Mouse (Mus musculus): ENCODE measurements around the gene Plekhg1. TPM values are rescaled to one million over a fixed set of nuclear protein-coding genes. Genes with fewer than 3 reads are reported as not detected.
A peak's percentile ranks its signal among the peaks of the same experiment; 100 is the strongest.

The Plekhg1 gene
- total and polyA plus RNA-seq, 2 experiments from 2014 or later, result 4.1 to 14.3 TPM

DNA sequence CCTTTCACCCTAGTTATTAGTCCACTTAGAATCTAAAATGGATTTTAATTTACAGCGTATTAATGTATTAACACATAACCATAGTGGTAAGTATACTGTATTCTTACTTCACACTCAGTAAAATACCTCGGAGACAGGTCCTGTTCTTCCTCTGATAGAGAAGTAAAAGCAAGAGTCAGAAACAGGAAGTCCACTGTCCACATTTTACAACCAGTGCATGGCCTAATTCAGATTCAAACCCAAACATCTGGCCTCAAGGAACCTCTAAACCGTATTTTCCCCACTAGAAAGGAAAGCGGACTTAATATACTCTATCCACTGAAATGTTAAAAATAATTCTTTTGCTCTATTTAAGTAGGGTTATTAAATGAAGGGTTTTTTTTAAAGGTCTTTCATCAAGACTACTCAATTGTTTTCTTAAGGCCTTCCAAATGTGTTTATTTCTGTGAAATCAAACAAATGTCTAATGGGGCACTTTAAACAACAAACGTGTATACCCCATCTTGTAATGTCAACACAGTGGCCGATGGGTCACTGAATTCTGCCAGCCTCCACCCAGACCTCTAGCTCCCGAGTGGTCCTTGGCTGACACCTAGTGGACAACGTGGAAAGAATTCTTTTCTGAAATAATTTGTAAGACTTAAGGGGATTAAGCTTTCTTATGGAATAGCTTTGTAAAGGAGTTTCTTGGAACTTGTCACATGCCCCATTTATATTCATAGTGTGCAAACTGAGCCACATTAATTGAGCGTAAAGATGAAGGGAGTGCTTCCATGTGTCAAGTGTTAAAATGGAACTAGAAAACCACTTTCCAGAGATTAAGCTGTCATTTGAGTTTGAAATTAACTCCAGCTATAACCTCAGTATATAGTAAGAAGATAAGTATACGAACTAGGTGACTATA, 203.6 kb downstream of the Plekhg1 start:
- H3K4me2 ChIP-seq (ENCODE audit: low read depth, low read length), result no peak overlapping the region
- H3K9ac ChIP-seq (replicated peaks; ENCODE audit: low read depth, low read length), result no peak overlapping the region
- H3K36me3 ChIP-seq (replicated peaks; ENCODE audit: control insufficient read depth, insufficient read depth, low read length), result peaks cover 12% of the 10 kb centered on the region
- DNase-seq (ENCODE audit: low spot score), result peak; percentile 66
- TF ChIP-seq CTCF (IDR thresholded peaks at IDR 0.05; ENCODE audit: low read depth), result peak; percentile 94
- TF ChIP-seq EP300 (IDR thresholded peaks at IDR 0.05; ENCODE audit: low read depth), result no peak
- H3K27ac ChIP-seq (ENCODE audit: low read depth), result no peak overlapping the region
- no peaks in the 10 kb centered on the region for H3K27me3 ChIP-seq (ENCODE audit: control insufficient read depth, insufficient read depth, low read length)
- no peaks in the 10 kb centered on the region for H3K4me1 ChIP-seq (ENCODE audit: control insufficient read depth, insufficient read depth)
- no peak overlapping the region for H3K4me3 ChIP-seq (ENCODE audit: low read depth, low read length)
- peak; percentile 52; the same call in 1 of the 2 replicates for ATAC-seq (ENCODE audit: insufficient read depth, low read depth)
- 28% methylated on average over 10 of the region's 10 CpGs for WGBS
- no peaks in the 10 kb centered on the region for H3K9me3 ChIP-seq (replicated peaks; ENCODE audit: control insufficient read depth, low read length)

GRCm38 (mm10) chr10:3946871-3947270, 206.7 kb downstream of the Plekhg1 start:
- Histone ChIP-seq H3K4me1 (ENCODE audit: control insufficient read depth, insufficient read depth) (no peaks in the 10 kb centered on the region), H3K27me3 (ENCODE audit: control insufficient read depth, insufficient read depth, low read length) (no peaks in the 10 kb centered on the region), H3K9ac (replicated peaks; ENCODE audit: low read depth, low read length) (no peak overlapping the region), H3K4me2 (ENCODE audit: low read depth, low read length) (no peak overlapping the region), H3K36me3 (replicated peaks; ENCODE audit: control insufficient read depth, insufficient read depth, low read length) (no peaks in the 10 kb centered on the region), H3K9me3 (replicated peaks; ENCODE audit: control insufficient read depth, low read length) (no peaks in the 10 kb centered on the region), H3K27ac (ENCODE audit: low read depth) (no peak overlapping the region), H3K4me3 (ENCODE audit: low read depth, low read length) (no peak overlapping the region)
- TF ChIP-seq CTCF (IDR thresholded peaks at IDR 0.05; ENCODE audit: low read depth), result no peak
- no peak for TF ChIP-seq EP300 (IDR thresholded peaks at IDR 0.05; ENCODE audit: low read depth)
- 90% methylated on average over 17 of the region's 17 CpGs for WGBS
- DNase-seq (ENCODE audit: low spot score), result no peak
- no peak for ATAC-seq (ENCODE audit: insufficient read depth, low read depth)

DNA sequence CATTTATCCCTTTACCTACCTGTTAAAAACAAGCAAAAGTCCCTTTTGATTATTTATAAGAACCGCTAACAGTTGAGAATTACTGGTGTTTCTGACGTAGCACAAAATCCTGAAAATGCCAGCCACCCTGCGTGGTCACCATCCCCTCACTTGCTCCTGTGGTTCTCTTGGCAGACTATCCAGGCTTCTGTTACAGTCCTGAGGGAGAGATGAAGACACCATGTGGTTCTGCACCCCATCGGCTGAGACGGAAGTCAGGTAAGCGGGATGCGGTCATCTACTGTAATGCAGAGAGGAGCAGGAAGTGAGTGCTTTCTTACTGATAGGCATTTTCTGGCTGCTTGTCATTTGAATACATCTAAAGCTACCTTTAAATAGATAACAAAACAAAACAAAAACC, 207.2 kb downstream of the Plekhg1 start:
- H3K9ac ChIP-seq (replicated peaks; ENCODE audit: low read depth, low read length), result no peak overlapping the region
- TF ChIP-seq EP300 (IDR thresholded peaks at IDR 0.05; ENCODE audit: low read depth) (no peak), CTCF (IDR thresholded peaks at IDR 0.05; ENCODE audit: low read depth) (no peak)
- WGBS, result 84% methylated on average over 7 of the region's 7 CpGs
- DNase-seq (ENCODE audit: low spot score) (no peak), ATAC-seq (ENCODE audit: insufficient read depth, low read depth) (no peak)
- no peak overlapping the region for H3K27ac ChIP-seq (ENCODE audit: low read depth)
- H3K4me2 ChIP-seq (ENCODE audit: low read depth, low read length), result no peak overlapping the region
- H3K4me3 ChIP-seq (ENCODE audit: low read depth, low read length), result no peak overlapping the region
- H3K27me3 ChIP-seq (ENCODE audit: control insufficient read depth, insufficient read depth, low read length), result no peaks in the 10 kb centered on the region
- no peaks in the 10 kb centered on the region for H3K4me1 ChIP-seq (ENCODE audit: control insufficient read depth, insufficient read depth)
- H3K36me3 ChIP-seq (replicated peaks; ENCODE audit: control insufficient read depth, insufficient read depth, low read length), result no peaks in the 10 kb centered on the region
- H3K9me3 ChIP-seq (replicated peaks; ENCODE audit: control insufficient read depth, low read length), result no peaks in the 10 kb centered on the region

DNA sequence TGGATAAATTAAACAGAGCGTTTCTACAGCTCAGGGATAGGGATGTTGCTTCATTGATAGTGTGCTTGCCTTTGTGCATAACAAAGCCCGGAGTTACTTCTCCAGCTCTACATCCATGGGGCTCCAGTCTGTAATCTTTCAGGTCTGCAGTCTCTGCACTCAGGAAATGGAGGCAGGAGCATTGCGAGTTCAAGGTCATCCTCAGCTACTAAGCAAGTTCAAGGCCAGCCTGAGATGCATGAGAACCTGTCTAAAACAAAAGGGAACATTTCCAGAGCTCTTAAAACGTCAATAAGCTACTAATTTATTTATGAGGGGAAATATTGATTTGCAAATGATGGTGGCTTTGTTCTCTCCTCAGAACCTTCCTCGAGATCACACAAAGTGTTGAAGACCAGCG, 209.1 kb downstream of the Plekhg1 start:
- no peaks in the 10 kb centered on the region for H3K9me3 ChIP-seq (replicated peaks; ENCODE audit: control insufficient read depth, low read length)
- ATAC-seq (ENCODE audit: insufficient read depth, low read depth) (no peak), DNase-seq (ENCODE audit: low spot score) (no peak)
- H3K27ac ChIP-seq (ENCODE audit: low read depth), result no peak overlapping the region
- H3K9ac ChIP-seq (replicated peaks; ENCODE audit: low read depth, low read length), result no peak overlapping the region
- no peaks in the 10 kb centered on the region for H3K27me3 ChIP-seq (ENCODE audit: control insufficient read depth, insufficient read depth, low read length)
- H3K4me2 ChIP-seq (ENCODE audit: low read depth, low read length), result no peak overlapping the region
- WGBS, result 79% methylated on average over 6 of the region's 6 CpGs
- no peak overlapping the region for H3K4me3 ChIP-seq (ENCODE audit: low read depth, low read length)
- peaks cover 4% of the 10 kb centered on the region; the same call in 1 of the 2 replicates for H3K36me3 ChIP-seq (replicated peaks; ENCODE audit: control insufficient read depth, insufficient read depth, low read length)
- TF ChIP-seq CTCF (IDR thresholded peaks at IDR 0.05; ENCODE audit: low read depth) (no peak), EP300 (IDR thresholded peaks at IDR 0.05; ENCODE audit: low read depth) (no peak)
- no peaks in the 10 kb centered on the region for H3K4me1 ChIP-seq (ENCODE audit: control insufficient read depth, insufficient read depth)

DNA sequence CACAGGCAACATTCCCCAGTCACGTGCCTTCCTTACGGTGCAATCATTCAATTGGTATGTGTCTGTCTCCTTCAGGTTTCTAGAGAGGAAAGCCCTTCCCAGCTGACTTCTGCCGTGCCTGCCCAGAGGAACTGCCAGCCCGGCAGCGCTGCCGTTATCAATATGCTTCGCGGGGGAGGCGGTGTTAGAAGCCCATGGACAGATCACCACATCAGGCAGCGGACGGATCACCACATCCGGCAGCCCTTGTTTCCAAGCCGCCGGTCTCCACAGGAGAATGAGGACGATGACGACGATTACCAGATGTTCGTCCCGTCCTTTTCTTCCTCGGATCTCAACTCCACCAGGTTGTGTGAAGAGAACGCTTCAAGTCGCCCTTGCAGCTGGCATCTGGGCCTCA, 216.3 kb downstream of the Plekhg1 start:
- DNase-seq (ENCODE audit: low spot score) (no peak), ATAC-seq (ENCODE audit: insufficient read depth, low read depth) (no peak)
- no peak for TF ChIP-seq CTCF (IDR thresholded peaks at IDR 0.05; ENCODE audit: low read depth)
- no peak for TF ChIP-seq EP300 (IDR thresholded peaks at IDR 0.05; ENCODE audit: low read depth)
- peaks cover 18% of the 10 kb centered on the region for H3K36me3 ChIP-seq (replicated peaks; ENCODE audit: control insufficient read depth, insufficient read depth, low read length)
- H3K9me3 ChIP-seq (replicated peaks; ENCODE audit: control insufficient read depth, low read length), result no peaks in the 10 kb centered on the region
- H3K4me2 ChIP-seq (ENCODE audit: low read depth, low read length), result peak overlapping the region; percentile 46
- no peaks in the 10 kb centered on the region for H3K27me3 ChIP-seq (ENCODE audit: control insufficient read depth, insufficient read depth, low read length)
- H3K4me3 ChIP-seq (ENCODE audit: low read depth, low read length), result 0 out of 2 replicates have a peak overlapping the region, but pooled peaks have one; percentile 11
- no peak overlapping the region for H3K27ac ChIP-seq (ENCODE audit: low read depth)
- 38% methylated on average over 22 of the region's 22 CpGs for WGBS
- no peaks in the 10 kb centered on the region; the same call in 1 of the 2 replicates for H3K4me1 ChIP-seq (ENCODE audit: control insufficient read depth, insufficient read depth)
- no peak overlapping the region for H3K9ac ChIP-seq (replicated peaks; ENCODE audit: low read depth, low read length)
